Mouse (Mus musculus) cerebellum, adult 11-12 months (tissue): ENCODE measurements around the gene Ube2e2.
"Not testable (repeated sequence)": the region's sequence is repeated elsewhere in the genome, so short reads cannot be mapped to it uniquely, and the experiment has no call there.

Experiments used
- DNase-seq: peaks from one replicate; pipeline ENCODE4 v3.0.0; 2022

The Ube2e2 gene

DNA sequence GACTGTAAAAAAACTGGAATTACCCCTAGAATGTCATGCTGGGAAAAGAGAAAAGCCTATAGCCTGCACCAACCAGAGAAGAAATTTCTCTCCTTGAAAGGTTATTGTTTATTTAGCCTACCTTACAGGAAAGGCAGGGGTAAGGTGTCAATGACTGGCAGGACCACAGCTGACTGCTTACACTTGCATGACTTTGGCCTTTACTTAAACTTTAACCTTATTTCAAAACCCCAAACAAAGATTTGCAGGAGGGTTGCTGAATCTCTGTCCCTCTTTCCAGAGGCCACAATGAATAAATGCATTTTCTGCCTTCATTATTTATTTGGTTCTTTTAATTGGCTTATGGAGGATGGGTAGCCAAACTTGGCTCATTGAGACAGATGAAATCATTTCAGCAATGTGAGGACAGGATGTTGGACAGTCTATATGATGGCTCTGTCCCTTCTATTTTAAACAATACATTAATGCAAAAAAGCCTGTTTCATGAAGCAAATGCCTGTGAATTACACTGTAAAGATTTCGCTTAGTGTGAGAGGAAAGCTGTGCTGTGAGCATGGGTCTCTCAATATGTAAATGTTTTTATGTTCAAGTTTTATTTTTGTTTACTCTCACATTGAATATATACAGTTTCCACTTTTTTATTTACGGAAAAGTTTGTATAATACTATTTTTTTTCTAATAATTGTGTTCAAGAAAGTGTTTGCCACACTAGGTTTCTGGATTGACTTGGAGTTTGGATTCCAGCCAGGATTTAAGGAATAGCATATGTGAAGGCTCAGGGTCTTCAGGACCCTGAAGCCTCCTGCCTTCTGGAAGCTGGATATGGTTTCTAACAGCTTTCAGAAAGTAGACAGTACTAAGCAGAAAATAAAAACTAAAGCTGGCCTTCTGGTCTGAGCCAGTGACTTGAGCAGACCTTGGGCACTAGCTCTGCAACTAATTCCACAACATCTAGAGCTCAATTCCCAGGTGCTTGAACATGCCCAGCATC, 173.2 kb downstream of the Ube2e2 start:
- no peak for DNase-seq

GRCm38 (mm10) chr14:18716970-18717369, 177.1 kb downstream of the Ube2e2 start:
- DNase-seq, result no peak

GRCm38 (mm10) chr14:18715529-18715928, 178.5 kb downstream of the Ube2e2 start:
- DNase-seq, result no peak

DNA sequence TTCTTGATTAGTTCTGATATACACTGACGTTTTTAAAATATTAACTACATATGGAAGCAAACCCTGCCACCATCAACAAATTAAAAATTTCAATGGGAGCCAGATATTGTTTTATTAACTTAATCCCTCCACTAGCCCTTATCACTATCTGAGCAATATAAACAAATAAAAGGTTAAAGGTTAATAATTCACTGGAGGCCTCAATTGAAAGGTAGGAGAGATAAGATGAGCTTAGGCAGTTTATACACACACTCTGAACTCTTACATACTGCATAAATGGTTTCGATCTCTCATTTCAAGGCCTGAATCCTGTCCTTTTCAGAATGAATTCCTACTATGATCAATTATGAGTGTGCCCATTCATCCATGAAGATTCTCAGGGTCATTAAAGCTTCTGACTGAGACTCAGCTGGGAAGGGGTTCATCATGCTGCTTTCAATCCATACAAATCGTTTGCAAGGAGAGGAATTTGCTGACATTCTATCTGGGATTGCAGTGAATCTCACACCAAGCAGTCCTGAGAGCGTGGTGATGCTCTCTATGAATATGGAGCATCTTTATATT, 196.3 kb downstream of the Ube2e2 start:
- no peak for DNase-seq

GRCm38 (mm10) chr14:18696418-18696817, 197.6 kb downstream of the Ube2e2 start:
- not testable (repeated sequence) for DNase-seq

- peak; percentile 44 for DNase-seq
Measured at GRCm38 (mm10) chr14:18678121-18678836, 215.8 kb downstream of the Ube2e2 start.

DNA sequence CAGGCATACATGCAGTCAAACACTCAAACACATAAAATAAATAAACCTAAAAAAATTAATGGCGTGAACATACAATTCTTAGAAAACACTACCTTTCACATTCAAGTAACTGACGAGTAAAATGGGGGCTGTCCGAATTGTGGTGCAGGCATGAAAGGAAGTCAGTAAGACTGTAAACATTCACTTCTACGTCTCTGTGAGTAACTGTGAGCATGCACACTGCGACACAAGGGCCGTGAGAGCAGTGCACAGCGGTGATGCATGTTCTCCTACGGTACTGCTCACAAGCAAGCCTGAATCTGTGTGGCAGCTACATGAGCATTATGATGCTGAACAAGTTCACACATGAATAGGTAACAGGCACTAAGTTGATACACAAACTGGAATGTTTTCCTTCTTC, 223.4 kb downstream of the Ube2e2 start:
- DNase-seq, result no peak

DNA sequence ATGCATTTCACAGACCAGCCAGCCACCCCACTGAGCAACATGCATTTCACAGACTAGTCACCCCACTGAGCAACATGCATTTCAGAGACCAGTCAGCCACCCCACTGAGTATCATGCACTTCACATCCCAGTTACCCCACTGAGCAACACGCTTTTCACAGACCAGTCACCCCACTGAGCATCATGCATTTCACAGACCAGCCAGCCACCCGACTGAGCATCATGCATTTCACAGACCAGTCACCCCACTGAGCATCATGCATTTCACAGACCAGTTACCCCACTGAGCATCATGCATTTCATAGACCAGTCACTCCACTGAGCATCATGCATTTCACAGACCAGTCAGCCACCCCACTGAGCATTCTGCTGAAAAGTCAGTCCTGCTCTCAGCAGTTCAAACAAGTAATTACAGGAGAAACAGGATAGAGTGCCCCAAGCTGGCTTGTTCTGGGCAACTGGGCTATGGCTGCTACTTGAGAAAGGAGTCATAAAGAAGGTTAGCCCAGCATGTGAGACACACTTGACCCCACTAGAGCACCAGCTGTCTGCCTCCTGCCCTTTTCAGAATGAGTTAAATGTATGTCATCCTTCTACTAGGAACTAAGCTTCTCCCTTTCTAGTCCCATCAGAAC, 224.6 kb downstream of the Ube2e2 start:
- no peak for DNase-seq

- not testable (repeated sequence) for DNase-seq
Measured at GRCm38 (mm10) chr14:18668309-18668708, 225.8 kb downstream of the Ube2e2 start.

- no peak for DNase-seq
Measured at GRCm38 (mm10) chr14:18667755-18668154, 226.3 kb downstream of the Ube2e2 start.

DNA sequence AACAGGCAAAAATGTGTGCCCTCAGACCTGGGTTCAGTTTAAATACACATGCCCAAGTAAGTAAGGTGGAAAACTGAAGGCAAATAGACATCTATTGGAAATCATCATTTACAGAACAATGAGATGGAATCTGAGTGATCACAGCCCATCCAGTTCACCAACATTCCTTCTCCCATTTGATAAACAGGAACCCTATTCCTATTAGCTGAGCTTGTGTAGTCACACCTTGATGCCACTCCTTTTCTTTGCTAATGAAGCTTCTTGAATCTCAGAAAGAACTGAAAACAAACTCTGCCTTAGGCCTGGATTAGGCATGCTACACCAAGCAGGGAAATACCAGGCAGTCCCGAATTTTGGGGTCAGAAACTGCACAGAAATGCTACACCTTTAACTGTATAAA, 227.8 kb downstream of the Ube2e2 start:
- DNase-seq, result no peak

- DNase-seq, result no peak
Measured at GRCm38 (mm10) chr14:18665267-18666024, 228.6 kb downstream of the Ube2e2 start.

DNA sequence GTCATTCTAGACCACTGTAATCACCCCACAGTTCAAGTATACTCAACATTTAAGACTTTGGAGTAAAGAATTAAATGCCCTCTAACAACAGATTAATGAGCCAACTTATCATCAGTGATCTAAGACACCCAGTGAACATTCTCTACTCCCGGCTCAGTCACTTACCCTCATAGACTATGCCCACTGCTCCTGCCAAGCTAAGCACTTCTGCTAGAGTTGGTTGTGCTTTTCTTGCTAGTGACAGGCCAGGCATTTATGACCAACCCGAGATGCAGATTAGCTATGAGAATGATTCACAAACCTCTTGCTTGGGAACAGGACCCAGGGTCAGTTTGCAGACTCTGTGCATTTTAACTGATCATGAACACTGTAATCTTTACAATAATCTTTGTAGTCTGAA, 230.4 kb downstream of the Ube2e2 start:
- DNase-seq, result no peak

- no peak for DNase-seq
Measured at GRCm38 (mm10) chr14:18657777-18658753, 236.0 kb downstream of the Ube2e2 start.

GRCm38 (mm10) chr14:18649123-18649675, 244.9 kb downstream of the Ube2e2 start:
- DNase-seq, result no peak

- DNase-seq, result no peak
Measured at GRCm38 (mm10) chr14:18641656-18642055, 252.4 kb downstream of the Ube2e2 start.

- DNase-seq, result no peak
Measured at GRCm38 (mm10) chr14:18638753-18639456, 255.2 kb downstream of the Ube2e2 start.

DNA sequence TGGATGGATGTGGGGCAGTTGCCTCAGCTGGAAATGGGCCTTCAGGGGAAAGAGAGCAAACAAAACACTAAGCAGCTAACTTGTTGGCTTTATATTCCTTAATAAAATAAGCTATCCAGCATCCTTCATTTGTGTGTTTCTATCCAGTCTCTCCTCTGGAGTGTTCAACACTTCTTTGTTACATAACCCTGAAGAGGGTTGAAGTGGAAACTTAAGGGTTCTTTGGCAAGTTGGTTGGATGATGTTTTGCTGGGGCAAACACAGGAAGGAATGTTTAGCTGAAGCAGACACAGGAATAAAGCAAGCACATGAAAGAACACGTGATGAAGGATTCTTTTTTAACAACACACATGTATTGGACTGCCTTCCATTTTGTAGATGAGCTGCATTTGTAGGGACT, 256.3 kb downstream of the Ube2e2 start:
- no peak for DNase-seq

- no peak for DNase-seq
Measured at GRCm38 (mm10) chr14:18628170-18628569, 265.9 kb downstream of the Ube2e2 start.

GRCm38 (mm10) chr14:18618603-18619002, 275.5 kb downstream of the Ube2e2 start:
- DNase-seq, result no peak
